Mouse (Mus musculus) kidney, adult 2 months (tissue): ENCODE measurements at regions not wholly inside any gene's neighbourhood (a gene's known extent, or its start where the extent isn't known, plus 50 kb on each side); places are given as distances from the start of the nearest gene placed in this dataset.

Source experiments
- CTCF ChIP-seq: fragments of 200-500 bp; conservative IDR thresholded peaks from 2 replicates; pipeline ENCODE4 v1.5.1; 2011; ENCODE audit warnings: low read depth, mild to moderate bottlenecking, control low read depth, low read length, moderate library complexity, mixed read lengths; ENCODE audit not compliant: insufficient read depth, insufficient read length
- POLR2A ChIP-seq: fragments of 200-500 bp; IDR thresholded peaks from one replicate; pipeline ENCODE4 v1.6.1; 2011; ENCODE audit warnings: low read depth, low read length, control low read depth

- TF ChIP-seq CTCF (no peak), POLR2A (no peak)
Observed at GRCm38 (mm10) chr3:151978136-151978535, 140.7 kb upstream of the Ptgfr start.
